Mouse (Mus musculus): ENCODE results near the gene Prkg1. TPM values are rescaled to one million over a fixed set of nuclear protein-coding genes. Genes with fewer than 3 reads are reported as not detected.

The Prkg1 gene
- total RNA-seq, 1 experiment from 2014 or later = 21.6 TPM

GRCm38 (mm10) chr19:30829231-30829775 is 935.5 kb downstream of the Prkg1 start:
- ATAC-seq (replicated peaks in 1 of 2; ENCODE audit: insufficient read depth in 1 of 2, low FRiP score in 2 of 2, low TSS enrichment in 1 of 2, low read depth in 1 of 2, poor library complexity in 2 of 2, severe bottlenecking in 2 of 2) = no peak

DNA sequence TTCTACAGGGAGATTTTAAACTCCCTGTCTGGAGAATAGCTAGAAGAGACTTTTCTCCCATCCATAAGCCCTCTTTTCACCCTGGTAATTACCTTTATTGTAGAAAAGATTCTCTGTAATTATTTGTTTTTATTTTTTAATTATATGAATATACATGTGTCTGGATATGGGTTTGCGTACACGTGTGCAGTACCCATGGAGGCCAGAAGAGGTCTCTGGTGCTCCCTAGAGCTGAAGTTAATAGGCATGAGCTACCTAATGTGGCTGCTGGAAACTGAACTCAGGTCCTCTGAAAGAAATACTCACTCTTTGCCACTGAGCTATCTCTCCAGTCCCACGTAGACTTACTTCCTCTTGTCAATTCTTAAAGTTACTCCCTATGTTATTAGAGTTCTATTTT is 937.0 kb downstream of the Prkg1 start:
- ATAC-seq (replicated peaks in 1 of 2; ENCODE audit: insufficient read depth in 1 of 2, low FRiP score in 2 of 2, low TSS enrichment in 1 of 2, low read depth in 1 of 2, poor library complexity in 2 of 2, severe bottlenecking in 2 of 2) = no peak

- no peak for ATAC-seq (replicated peaks in 1 of 2; ENCODE audit: insufficient read depth in 1 of 2, low FRiP score in 2 of 2, low TSS enrichment in 1 of 2, low read depth in 1 of 2, poor library complexity in 2 of 2, severe bottlenecking in 2 of 2)
Observed at GRCm38 (mm10) chr19:30826106-30826505, 938.7 kb downstream of the Prkg1 start.

- peak in 1 of 2 experiments; percentile 27; a peak in 1 of 4 replicates for ATAC-seq (replicated peaks in 1 of 2; ENCODE audit: insufficient read depth in 1 of 2, low FRiP score in 2 of 2, low TSS enrichment in 1 of 2, low read depth in 1 of 2, poor library complexity in 2 of 2, severe bottlenecking in 2 of 2)
Observed at GRCm38 (mm10) chr19:30815661-30816060, 949.2 kb downstream of the Prkg1 start.

- no peak for ATAC-seq (replicated peaks in 1 of 2; ENCODE audit: insufficient read depth in 1 of 2, low FRiP score in 2 of 2, low TSS enrichment in 1 of 2, low read depth in 1 of 2, poor library complexity in 2 of 2, severe bottlenecking in 2 of 2)
Observed at GRCm38 (mm10) chr19:30806265-30806664, 958.6 kb downstream of the Prkg1 start.

DNA sequence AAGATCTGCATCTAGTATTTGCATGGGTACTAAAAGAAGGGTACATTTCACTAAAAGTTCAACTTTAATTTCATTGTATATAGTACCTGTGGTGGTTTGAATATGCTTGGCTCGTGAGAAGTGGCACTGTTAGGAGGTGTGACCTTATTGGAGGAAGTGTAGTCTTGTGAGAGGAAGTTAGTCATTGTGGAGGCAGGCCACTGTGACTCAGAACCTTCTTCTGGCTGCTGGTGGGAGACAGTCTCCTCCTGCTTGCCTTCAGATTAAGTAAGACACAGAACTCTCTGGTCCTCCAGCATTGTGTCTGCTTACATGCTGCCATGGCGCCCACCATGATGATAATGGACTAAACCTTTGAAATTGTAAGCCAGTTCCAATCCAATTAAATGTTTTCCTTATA is 984.0 kb downstream of the Prkg1 start:
- no peak for ATAC-seq (replicated peaks in 1 of 2; ENCODE audit: insufficient read depth in 1 of 2, low FRiP score in 2 of 2, low TSS enrichment in 1 of 2, low read depth in 1 of 2, poor library complexity in 2 of 2, severe bottlenecking in 2 of 2)

- ATAC-seq (replicated peaks in 1 of 2; ENCODE audit: insufficient read depth in 1 of 2, low FRiP score in 2 of 2, low TSS enrichment in 1 of 2, low read depth in 1 of 2, poor library complexity in 2 of 2, severe bottlenecking in 2 of 2) = no peak
Observed at GRCm38 (mm10) chr19:30768316-30768715, 996.5 kb downstream of the Prkg1 start.

DNA sequence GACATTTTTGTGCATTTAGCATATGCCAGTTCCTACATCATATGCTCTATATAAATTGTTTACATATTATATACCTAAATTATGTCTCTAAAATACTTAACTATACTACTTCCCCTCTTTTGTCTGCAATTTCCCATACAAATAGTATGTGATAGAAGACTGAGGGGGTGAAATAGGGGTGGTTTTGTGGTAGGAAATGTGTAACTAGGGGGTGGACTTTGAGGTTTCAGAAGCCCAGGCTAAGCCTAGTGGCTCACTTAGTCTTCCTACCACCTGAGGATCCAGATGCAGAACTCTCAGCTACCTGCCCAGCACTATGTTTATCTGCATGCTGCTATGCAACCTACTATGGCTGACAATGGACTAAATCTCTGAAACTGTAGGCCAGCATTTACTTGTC is 1020.4 kb downstream of the Prkg1 start:
- ATAC-seq (replicated peaks in 1 of 2; ENCODE audit: insufficient read depth in 1 of 2, low FRiP score in 2 of 2, low TSS enrichment in 1 of 2, low read depth in 1 of 2, poor library complexity in 2 of 2, severe bottlenecking in 2 of 2) = peak; percentile 51 to 71; a peak in 3 of 4 replicates

- no peak for ATAC-seq (replicated peaks in 1 of 2; ENCODE audit: insufficient read depth in 1 of 2, low FRiP score in 2 of 2, low TSS enrichment in 1 of 2, low read depth in 1 of 2, poor library complexity in 2 of 2, severe bottlenecking in 2 of 2)
Observed at GRCm38 (mm10) chr19:30699130-30699529, 1065.7 kb downstream of the Prkg1 start.

DNA sequence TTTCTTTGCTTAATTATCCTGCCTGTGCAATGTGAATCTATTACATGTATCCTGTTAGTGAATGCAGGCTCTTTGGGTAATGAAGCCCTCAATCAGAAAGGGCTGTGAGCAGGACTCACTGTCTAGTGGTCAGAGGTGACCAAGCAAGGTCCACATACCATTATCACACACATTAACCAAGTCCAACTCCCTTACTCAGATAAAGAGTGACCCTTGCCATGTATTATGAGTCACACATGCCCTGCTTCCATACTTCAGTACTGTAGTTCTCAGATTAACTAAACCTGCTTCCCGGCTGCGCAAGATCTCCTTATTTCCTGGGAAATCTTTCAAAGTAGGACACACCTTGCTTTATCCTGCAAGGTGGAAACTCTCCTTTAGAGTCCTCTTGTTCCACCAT is 1073.6 kb downstream of the Prkg1 start:
- no peak for ATAC-seq (replicated peaks in 1 of 2; ENCODE audit: insufficient read depth in 1 of 2, low FRiP score in 2 of 2, low TSS enrichment in 1 of 2, low read depth in 1 of 2, poor library complexity in 2 of 2, severe bottlenecking in 2 of 2)

- ATAC-seq (replicated peaks in 1 of 2; ENCODE audit: insufficient read depth in 1 of 2, low FRiP score in 2 of 2, low TSS enrichment in 1 of 2, low read depth in 1 of 2, poor library complexity in 2 of 2, severe bottlenecking in 2 of 2) = no peak
Observed at GRCm38 (mm10) chr19:30690691-30691090, 1074.1 kb downstream of the Prkg1 start.

- no peak for ATAC-seq (replicated peaks in 1 of 2; ENCODE audit: insufficient read depth in 1 of 2, low FRiP score in 2 of 2, low TSS enrichment in 1 of 2, low read depth in 1 of 2, poor library complexity in 2 of 2, severe bottlenecking in 2 of 2)
Observed at GRCm38 (mm10) chr19:30687942-30688341, 1076.9 kb downstream of the Prkg1 start.

DNA sequence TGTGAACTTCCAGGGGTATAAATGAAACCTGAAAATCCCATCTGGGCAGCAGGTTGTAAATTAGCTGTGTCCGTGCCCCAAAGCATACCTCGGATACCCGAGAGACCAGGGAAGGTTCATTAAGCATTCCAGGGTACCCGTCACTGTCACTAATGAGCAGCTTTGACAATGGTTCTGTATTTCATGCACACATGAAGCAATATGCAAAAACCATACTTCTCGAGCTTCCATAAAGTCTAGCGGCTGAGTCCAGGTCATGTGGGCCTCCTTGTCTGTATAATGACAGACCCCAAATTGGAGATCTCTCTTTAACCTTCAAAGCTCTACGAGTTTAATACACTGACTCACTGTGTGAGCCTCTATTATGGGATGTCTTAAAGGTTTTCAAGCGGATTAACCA is 1088.5 kb downstream of the Prkg1 start:
- ATAC-seq (replicated peaks in 1 of 2; ENCODE audit: insufficient read depth in 1 of 2, low FRiP score in 2 of 2, low TSS enrichment in 1 of 2, low read depth in 1 of 2, poor library complexity in 2 of 2, severe bottlenecking in 2 of 2) = no peak

- ATAC-seq (replicated peaks in 1 of 2; ENCODE audit: insufficient read depth in 1 of 2, low FRiP score in 2 of 2, low TSS enrichment in 1 of 2, low read depth in 1 of 2, poor library complexity in 2 of 2, severe bottlenecking in 2 of 2) = peak; percentile 73 to 74; a peak in 2 of 4 replicates
Observed at GRCm38 (mm10) chr19:30664269-30664668, 1100.6 kb downstream of the Prkg1 start.

DNA sequence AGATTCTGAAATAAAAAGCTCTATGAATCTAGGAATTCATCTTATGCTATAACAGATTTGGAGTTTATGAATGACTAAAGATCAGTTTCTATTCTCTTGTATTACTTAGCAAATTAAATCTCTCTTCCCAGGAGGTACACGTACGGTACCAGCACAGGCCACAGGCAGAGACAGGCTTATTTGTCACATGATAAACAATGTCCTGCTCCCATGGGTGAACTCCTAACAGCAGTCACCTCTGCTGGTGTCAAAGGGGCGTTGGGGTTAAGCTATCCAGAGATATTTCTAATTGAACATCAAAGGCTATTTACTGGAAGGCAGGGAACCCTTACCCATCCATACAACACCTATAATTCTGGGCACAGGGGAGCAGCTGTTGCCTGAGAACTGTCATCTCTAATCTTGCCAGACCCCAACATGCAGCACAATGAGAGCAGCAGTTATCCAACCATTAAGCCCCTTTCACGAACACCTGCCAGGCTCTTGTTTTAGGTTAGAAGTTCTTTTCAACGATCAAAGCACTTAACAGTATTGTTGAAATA is 1122.1 kb downstream of the Prkg1 start:
- ATAC-seq (replicated peaks in 1 of 2; ENCODE audit: insufficient read depth in 1 of 2, low FRiP score in 2 of 2, low TSS enrichment in 1 of 2, low read depth in 1 of 2, poor library complexity in 2 of 2, severe bottlenecking in 2 of 2) = no peak

GRCm38 (mm10) chr19:30637471-30637870 is 1127.4 kb downstream of the Prkg1 start:
- no peak for ATAC-seq (replicated peaks in 1 of 2; ENCODE audit: insufficient read depth in 1 of 2, low FRiP score in 2 of 2, low TSS enrichment in 1 of 2, low read depth in 1 of 2, poor library complexity in 2 of 2, severe bottlenecking in 2 of 2)

DNA sequence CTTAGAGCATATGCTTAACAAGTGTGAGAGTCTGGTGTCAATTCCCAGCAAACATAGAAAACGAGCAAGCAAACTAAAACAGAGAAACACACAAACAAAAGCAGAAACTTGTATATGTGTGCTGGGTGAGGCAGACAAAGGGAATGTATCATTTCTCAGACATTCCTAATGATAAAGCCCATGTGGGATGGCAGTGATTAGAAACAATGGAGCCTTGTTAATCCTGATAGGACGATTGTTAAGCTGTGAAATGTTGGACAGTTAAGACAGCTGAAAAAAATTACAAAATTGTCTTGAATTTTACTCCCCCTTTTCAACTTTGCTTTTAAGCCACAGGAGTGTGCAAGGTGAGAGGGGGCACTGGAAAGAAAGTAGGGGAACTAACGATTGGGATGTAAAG is 1133.8 kb downstream of the Prkg1 start:
- no peak for ATAC-seq (replicated peaks in 1 of 2; ENCODE audit: insufficient read depth in 1 of 2, low FRiP score in 2 of 2, low TSS enrichment in 1 of 2, low read depth in 1 of 2, poor library complexity in 2 of 2, severe bottlenecking in 2 of 2)

- no peak for ATAC-seq (replicated peaks in 1 of 2; ENCODE audit: insufficient read depth in 1 of 2, low FRiP score in 2 of 2, low TSS enrichment in 1 of 2, low read depth in 1 of 2, poor library complexity in 2 of 2, severe bottlenecking in 2 of 2)
Observed at GRCm38 (mm10) chr19:30626036-30626435, 1138.8 kb downstream of the Prkg1 start.

- no peak for ATAC-seq (replicated peaks in 1 of 2; ENCODE audit: insufficient read depth in 1 of 2, low FRiP score in 2 of 2, low TSS enrichment in 1 of 2, low read depth in 1 of 2, poor library complexity in 2 of 2, severe bottlenecking in 2 of 2)
Observed at GRCm38 (mm10) chr19:30625391-30625790, 1139.4 kb downstream of the Prkg1 start.
